Mouse (Mus musculus): ENCODE results near the gene Guca2b.

DNA sequence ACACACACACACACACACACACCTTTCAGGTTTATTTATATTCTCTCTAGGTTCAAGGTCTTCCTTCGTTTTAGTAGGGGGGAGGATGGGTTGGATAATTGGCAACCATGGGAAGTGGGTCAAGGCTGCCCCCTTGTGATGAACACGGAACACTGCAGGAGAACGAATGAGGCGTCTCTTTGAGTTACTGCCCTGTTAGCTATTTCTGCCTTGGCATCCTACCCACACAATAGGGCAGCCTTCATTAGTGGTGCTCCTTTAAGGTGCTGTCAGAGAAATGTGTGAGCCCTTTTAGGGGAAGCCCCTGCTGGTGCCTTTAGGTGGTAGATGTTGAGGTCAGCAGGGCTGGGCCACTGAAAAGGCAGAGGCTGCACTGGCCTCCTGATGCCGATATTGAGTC, 8.7 kb upstream of the Guca2b start:
- TF ChIP-seq CTCF (IDR thresholded peaks at IDR 0.05; ENCODE audit: extremely low read depth, insufficient read length, insufficient replicate concordance, low read depth, low read length) (peak; percentile 78; the same call in 1 of the 2 replicates), POLR2A (IDR thresholded peaks at IDR 0.05; ENCODE audit: low read depth, low read length) (no peak)
